Comparison of ENCODE assay signal across 21 mouse cellular contexts in genomic region chr11:120605667-120606066, GRCm38 (mm10). TPM values are rescaled to one million over a fixed set of nuclear protein-coding genes. Genes with fewer than 3 reads are reported as not detected.
DNase-seq lines count a peak whose midpoint lies in the region; ATAC-seq lines count a peak whose summit lies in the region.
"Had no signal": no experiment of that assay in that cellular context is flagged by ENCODE, and none has a peak within 500 bp of the region (broad histone marks: within the 10 kb centered on the region; RNA-seq: fewer than 3 reads in every experiment).

No protein-coding gene starts in this region.

- peaks cover 75% of the 10 kb centered on the region for H3K36me3 ChIP-seq in heart, embryonic 13.5 days

- no peak for ATAC-seq in heart, embryonic 13.5 days (ENCODE audit: extremely low read depth, insufficient number of reproducible peaks, low FRiP score, low TSS enrichment)
- ATAC-seq: forebrain, embryonic 14.5 days; forebrain, embryonic 16.5 days had no signal

- no peaks in the 10 kb centered on the region for H3K9me3 ChIP-seq in heart, embryonic 13.5 days
- H3K9me3 ChIP-seq: embryonic facial prominence, embryonic 12.5 days; embryonic facial prominence, embryonic 15.5 days; forebrain, embryonic 10.5 days; forebrain, embryonic 12.5 days had no signal

- no peak overlapping the region for H3K27ac ChIP-seq in heart, embryonic 13.5 days (replicated peaks)
- H3K27ac ChIP-seq: embryonic facial prominence, embryonic 12.5 days; forebrain, embryonic 10.5 days; forebrain, embryonic 12.5 days had no signal

- H3K4me3 ChIP-seq in heart, embryonic 13.5 days: no peak overlapping the region
- H3K4me3 ChIP-seq: embryonic facial prominence, embryonic 12.5 days; embryonic facial prominence, embryonic 15.5 days; erythroblast, embryonic 14.5 days; forebrain, embryonic 10.5 days; forebrain, embryonic 12.5 days had no signal

- WGBS in heart, embryonic 13.5 days: 88% methylated on average over 7 of the region's 7 CpGs

- H3K27me3 ChIP-seq in heart, embryonic 13.5 days (replicated peaks): 0 out of 2 replicates have a peak, but pooled peaks cover 12% of the 10 kb centered on the region

- H3K4me2 ChIP-seq in heart, embryonic 13.5 days: no peak overlapping the region
- H3K4me2 ChIP-seq: embryonic facial prominence, embryonic 12.5 days; embryonic facial prominence, embryonic 15.5 days; forebrain, embryonic 12.5 days had no signal

- peaks cover 39% of the 10 kb centered on the region for H3K4me1 ChIP-seq in heart, embryonic 13.5 days

- H3K9ac ChIP-seq in heart, embryonic 13.5 days: peak overlapping the region; percentile 2; the same call in 1 of the 2 replicates
- H3K9ac ChIP-seq: embryonic facial prominence, embryonic 15.5 days; forebrain, embryonic 12.5 days had no signal

- DNase-seq in adrenal gland, postnatal 14 days: peak; percentile 52
- no peak for DNase-seq in adrenal gland, postnatal 36 days
- no peak for DNase-seq in heart, adult 8-10 months (ENCODE audit: low spot score)
- DNase-seq: adrenal gland, postnatal 10 days; cerebellum, adult 11 months; cerebellum, adult 18-20 months; cerebellum, adult 8-10 months; cerebellum, adult 9-11 months; cerebellum, postnatal 14 days; cerebellum, postnatal 36 days; embryo, embryonic 11 days had no signal

RNA-seq across cellular contexts. Expression of gene Npb, which starts 2.6 kb away (rescaled TPM):
- total RNA-seq in adrenal gland, postnatal 14 days (2021): 1.6 TPM in 1 of 2 replicates, not detected in the other
- total RNA-seq in adrenal gland, postnatal 36 days (2021): 1 to 10 TPM in 1 of 2 experiments, not detected in 1; 1.6 TPM
- polyA plus RNA-seq in heart, embryonic 13.5 days (2015; fragmentation: Nextera tagmentation; extraction: Ambion mirVana): 14.9 and 18.6 TPM in 2 replicates
- under 1 TPM in 1 of 4 experiments, not detected in 3; 0.73 TPM for total RNA-seq in heart, adult 8-10 months (2022)
- total RNA-seq: common myeloid progenitor, adult 5-6 weeks had no signal
- polyA plus RNA-seq: C2C12; erythroblast, embryonic 14.5 days; forebrain, embryonic 10.5 days; forebrain, embryonic 16.5 days had no signal

RNA-seq across cellular contexts. Expression of gene Anapc11, which starts 7.4 kb away (rescaled TPM):
- 68.3 and 69.0 TPM in 2 replicates for total RNA-seq in adrenal gland, postnatal 14 days (2021)
- 100 to 1,000 TPM in 1 of 2 experiments, 10 to 100 TPM in 1; 86.0 to 102 TPM for total RNA-seq in adrenal gland, postnatal 36 days (2021)
- 174 and 199 TPM in 2 replicates for polyA plus RNA-seq in heart, embryonic 13.5 days (2015; fragmentation: Nextera tagmentation; extraction: Ambion mirVana)
- total RNA-seq in heart, adult 8-10 months (2022): 10 to 100 TPM; 77.9 to 91.8 (median 84.8) TPM

RNA-seq across cellular contexts. Expression of gene Alyref, which starts 7.5 kb away (rescaled TPM):
- 120 and 128 TPM in 2 replicates for total RNA-seq in adrenal gland, postnatal 14 days (2021)
- total RNA-seq in adrenal gland, postnatal 36 days (2021): 10 to 100 TPM; 97.0 to 99.2 TPM
- 253 and 284 TPM in 2 replicates for polyA plus RNA-seq in heart, embryonic 13.5 days (2015; fragmentation: Nextera tagmentation; extraction: Ambion mirVana)
- 10 to 100 TPM; 32.3 to 51.0 (median 45.7) TPM for total RNA-seq in heart, adult 8-10 months (2022)

RNA-seq across cellular contexts. Expression of gene Pcyt2, which starts 12.1 kb away (rescaled TPM):
- total RNA-seq in adrenal gland, postnatal 14 days (2021): 148 and 187 TPM in 2 replicates
- 100 to 1,000 TPM; 212 to 312 TPM for total RNA-seq in adrenal gland, postnatal 36 days (2021)
- polyA plus RNA-seq in heart, embryonic 13.5 days (2015; fragmentation: Nextera tagmentation; extraction: Ambion mirVana): 71.8 and 90.4 TPM in 2 replicates
- total RNA-seq in heart, adult 8-10 months (2022): 10 to 100 TPM; 48.1 to 64.4 (median 60.5) TPM

RNA-seq across cellular contexts. Expression of gene Sirt7, which starts 19.4 kb away (rescaled TPM):
- total RNA-seq in adrenal gland, postnatal 14 days (2021): 37.1 and 39.7 TPM in 2 replicates
- total RNA-seq in adrenal gland, postnatal 36 days (2021): 10 to 100 TPM; 49.6 to 67.0 TPM
- polyA plus RNA-seq in heart, embryonic 13.5 days (2015; fragmentation: Nextera tagmentation; extraction: Ambion mirVana): 17.7 and 20.4 TPM in 2 replicates
- 10 to 100 TPM in 1 of 4 experiments, 1 to 10 TPM in 3; 6.5 to 10.6 (median 7.6) TPM for total RNA-seq in heart, adult 8-10 months (2022)
